Mouse (Mus musculus): Measurements from ENCODE around the gene Olfr617. TPM values are rescaled to one million over a fixed set of nuclear protein-coding genes. Genes with fewer than 3 reads are reported as not detected.

Olfr617 gene
- not detected for total RNA-seq (2023)

DNA sequence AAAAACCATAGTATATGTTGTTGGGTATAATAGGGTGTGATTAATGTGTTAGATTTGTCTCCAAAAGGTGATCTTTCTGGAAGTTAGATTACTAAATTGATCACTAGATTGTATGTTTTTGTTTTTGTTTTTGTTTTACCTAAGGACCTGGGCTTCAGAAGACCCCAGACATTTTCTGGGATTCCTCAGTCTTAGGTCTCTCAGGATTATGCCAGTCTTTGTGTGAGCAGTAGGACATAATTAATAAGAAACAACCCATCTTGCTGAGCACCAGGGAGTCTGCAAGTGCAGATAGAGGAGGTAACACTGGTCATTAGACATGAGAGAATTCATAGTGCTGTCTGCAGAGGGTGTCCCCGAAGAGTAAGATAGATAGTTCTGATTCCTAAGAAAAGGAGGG lies at the start of gene Olfr617:
Gene Olfr617, plus strand, starts transcription at position 301 of the 400 bp plus-strand sequence.

DNA sequence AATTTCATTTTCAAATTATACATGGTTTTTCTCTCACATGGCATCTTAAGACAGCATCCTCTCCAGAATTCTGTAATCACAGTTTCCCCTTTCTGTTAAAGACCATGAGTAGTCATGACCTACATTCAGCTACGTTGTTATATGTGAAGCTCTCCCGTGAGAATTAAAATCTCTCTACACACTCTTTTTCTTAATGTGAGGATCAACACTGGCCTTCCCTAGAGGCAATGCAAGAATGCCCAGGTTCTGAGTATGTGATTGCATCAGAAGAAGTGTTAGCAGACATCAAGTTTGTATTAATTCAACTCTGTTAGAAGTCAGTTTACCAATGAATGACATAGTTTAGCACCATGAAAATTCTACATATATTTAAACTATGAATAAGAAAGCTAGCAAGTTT lies 30.2 kb upstream of the Olfr617 start, which contains the start of gene Olfr612:
Gene Olfr612, minus strand, starts transcription at position 101 of the 400 bp plus-strand sequence.

DNA sequence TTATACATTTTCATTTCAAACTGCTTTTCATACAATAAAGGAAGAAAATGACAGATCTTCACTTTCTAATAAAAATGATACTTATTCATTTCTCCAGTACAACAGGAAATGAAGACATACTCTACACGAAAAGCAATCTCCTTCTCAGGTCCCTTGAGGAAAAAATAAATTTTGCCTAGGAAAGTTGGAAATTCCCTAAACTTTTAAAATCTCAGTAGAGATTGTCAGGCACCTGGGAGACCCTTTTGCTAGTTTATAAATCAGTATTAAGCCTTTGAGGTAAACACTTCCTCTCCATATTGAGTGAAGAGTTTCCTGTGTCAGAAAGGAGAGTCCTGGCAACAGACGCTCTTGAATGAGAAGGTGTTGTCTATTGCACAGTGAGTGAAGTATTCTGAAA lies 25.1 kb upstream of the Olfr617 start, which contains the start of gene Olfr613:
Gene Olfr613, plus strand, starts transcription at position 301 of the 400 bp plus-strand sequence.

DNA sequence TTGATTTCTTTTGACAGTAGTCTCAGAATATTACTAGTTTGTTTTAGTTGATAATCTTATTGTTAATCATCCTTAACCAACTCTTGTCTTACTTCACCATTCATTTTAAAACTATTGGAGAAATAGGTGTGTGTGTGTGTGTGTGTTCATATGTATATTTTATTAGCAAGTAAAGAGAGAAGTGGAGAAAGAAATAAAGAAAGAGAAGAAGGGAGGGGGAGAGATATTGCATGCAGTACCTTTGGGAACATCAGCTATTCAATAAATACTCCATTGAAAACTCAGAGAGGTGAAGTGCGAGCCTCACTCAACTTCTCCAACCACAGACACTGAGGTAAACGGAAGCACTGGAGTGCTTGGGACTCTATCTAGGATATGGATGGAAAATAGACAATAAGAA lies 17.1 kb upstream of the Olfr617 start, which contains the start of gene Olfr615:
Gene Olfr615, plus strand, starts transcription at position 301 of the 400 bp plus-strand sequence.

DNA sequence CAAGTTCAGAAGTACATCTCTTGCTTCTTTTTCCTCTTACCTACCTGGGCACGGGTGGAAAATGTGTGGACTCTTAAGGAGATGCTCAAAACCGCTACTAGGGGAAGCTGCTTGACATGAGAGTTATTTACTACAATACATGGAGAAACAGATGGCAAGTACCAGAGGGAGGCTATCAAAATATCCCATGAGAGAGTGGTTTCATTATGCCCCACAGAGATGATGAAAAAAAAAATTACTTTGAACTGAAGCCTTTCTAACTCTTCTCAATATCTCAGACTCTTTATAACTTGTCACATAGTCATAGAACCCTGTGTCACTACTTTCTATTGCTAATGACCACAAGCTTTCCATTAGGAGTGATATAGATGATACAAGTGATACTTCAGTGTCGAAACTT lies 3.8 kb upstream of the Olfr617 start, which contains the start of gene Olfr616:
Gene Olfr616, minus strand, starts transcription at position 101 of the 400 bp plus-strand sequence.

DNA sequence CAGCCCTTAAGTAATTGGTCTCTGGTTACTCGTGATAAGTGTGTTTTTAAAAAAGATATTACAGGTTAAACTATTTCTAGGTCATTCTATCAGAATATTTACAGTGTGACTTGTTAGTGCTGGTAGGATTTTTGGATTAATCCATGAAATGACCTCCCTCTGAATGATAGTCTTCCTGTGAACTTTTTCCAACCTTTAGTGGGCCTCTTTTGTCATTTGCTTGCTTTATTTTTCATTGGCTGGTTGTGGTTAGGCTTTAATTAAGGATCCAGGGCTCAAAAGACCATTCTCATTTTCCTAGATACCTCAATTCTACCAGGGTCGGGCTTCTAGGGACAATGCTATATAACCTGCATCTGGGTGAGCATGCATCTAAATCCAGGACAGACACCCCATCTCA lies 16.9 kb downstream of the Olfr617 start, which contains the start of gene Olfr618:
Gene Olfr618, plus strand, starts transcription at position 301 of the 400 bp plus-strand sequence.

DNA sequence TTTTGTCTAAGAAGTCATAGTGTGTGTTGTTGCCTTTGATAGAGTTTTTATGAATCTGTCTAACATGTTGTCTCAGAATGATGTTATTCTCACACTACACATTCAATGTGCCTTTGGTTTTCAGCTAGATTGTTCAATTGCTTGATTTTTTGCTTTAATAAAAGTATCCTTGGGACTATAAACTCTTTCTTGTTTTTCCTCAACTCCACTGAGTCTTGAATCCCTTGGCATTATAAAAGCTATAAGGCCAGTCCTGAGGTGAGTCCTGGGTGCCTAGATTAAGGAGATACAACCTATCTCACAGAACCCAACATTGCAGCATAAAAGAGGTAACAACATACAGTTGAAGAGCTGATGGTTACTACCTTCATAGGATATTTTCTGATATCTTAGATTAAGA lies 27.4 kb downstream of the Olfr617 start, which contains the start of gene Olfr619:
Gene Olfr619, plus strand, starts transcription at position 301 of the 400 bp plus-strand sequence.

DNA sequence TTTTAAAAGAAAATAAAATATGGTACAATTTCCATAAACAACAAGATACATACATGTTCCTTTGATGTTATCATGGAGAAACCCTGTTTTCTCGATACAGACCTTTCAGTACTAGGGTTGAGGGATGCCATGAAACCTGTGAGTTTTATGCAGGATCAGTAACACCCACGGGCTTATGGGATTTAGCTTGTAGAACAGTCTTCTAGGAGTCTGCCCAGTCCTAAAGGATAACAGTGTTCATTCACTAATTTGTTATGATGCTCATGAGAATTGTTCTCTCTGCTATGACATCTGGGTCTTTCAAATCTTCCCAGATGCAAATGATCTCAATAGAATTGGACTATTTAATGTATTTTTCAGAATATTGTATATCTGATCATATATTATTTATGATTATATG lies 39.6 kb downstream of the Olfr617 start, which contains the start of gene Olfr620:
Gene Olfr620, minus strand, starts transcription at position 101 of the 400 bp plus-strand sequence.

Other genes with a start within 250 kb of the Olfr617 start
- gene Olfr598, start 249.5 kb upstream of the Olfr617 start, total RNA-seq (2023), result not detected
- gene Olfr599, start 237.1 kb upstream of the Olfr617 start, total RNA-seq (2023), result not detected
- gene Olfr600, start 223.4 kb upstream of the Olfr617 start, total RNA-seq (2023), result not detected
- not detected for gene Olfr601, start 210.4 kb upstream of the Olfr617 start, total RNA-seq (2023)
- not detected for gene Olfr603, start 186.9 kb upstream of the Olfr617 start, total RNA-seq (2023)
- not detected for gene Usp17lc, start 158.0 kb upstream of the Olfr617 start, total RNA-seq (2023)
- gene Olfr605, start 127.6 kb upstream of the Olfr617 start, total RNA-seq (2023), result not detected
- gene Olfr606, start 124.0 kb upstream of the Olfr617 start, total RNA-seq (2023), result not detected
- not detected for gene Olfr607, start 108.9 kb upstream of the Olfr617 start, total RNA-seq (2023)
- gene Olfr608, start 103.2 kb upstream of the Olfr617 start, total RNA-seq (2023), result not detected
- not detected for gene Olfr609, start 75.0 kb upstream of the Olfr617 start, total RNA-seq (2023)
- gene Olfr610, start 60.9 kb upstream of the Olfr617 start, total RNA-seq (2023), result not detected
- gene Olfr611, start 52.2 kb upstream of the Olfr617 start, total RNA-seq (2023), result not detected
- not detected for gene Olfr612, start 30.3 kb upstream of the Olfr617 start, total RNA-seq (2023)
- not detected for gene Olfr613, start 25.0 kb upstream of the Olfr617 start, total RNA-seq (2023)
- gene Olfr615, start 17.0 kb upstream of the Olfr617 start, total RNA-seq (2023), result not detected
- gene Olfr616, start 3.9 kb upstream of the Olfr617 start, total RNA-seq (2023), result not detected
- not detected for gene Olfr618, start 17.0 kb downstream of the Olfr617 start, total RNA-seq (2023)
- gene Olfr619, start 27.5 kb downstream of the Olfr617 start, total RNA-seq (2023), result not detected
- gene Olfr620, start 39.5 kb downstream of the Olfr617 start, total RNA-seq (2023), result not detected
- gene Olfr622, start 69.6 kb downstream of the Olfr617 start, total RNA-seq (2023), result not detected
- not detected for gene Olfr623, start 90.6 kb downstream of the Olfr617 start, total RNA-seq (2023)
- gene Olfr624, start 98.1 kb downstream of the Olfr617 start, total RNA-seq (2023), result not detected
- not detected for gene Olfr625-ps1, start 109.7 kb downstream of the Olfr617 start, total RNA-seq (2023)
- not detected for gene Olfr243, start 141.6 kb downstream of the Olfr617 start, total RNA-seq (2023)
- gene Olfr628, start 157.3 kb downstream of the Olfr617 start, total RNA-seq (2023), result not detected
- not detected for gene Olfr629, start 171.9 kb downstream of the Olfr617 start, total RNA-seq (2023)
- gene Olfr630, start 184.3 kb downstream of the Olfr617 start, total RNA-seq (2023), result not detected
- not detected for gene Olfr69, start 198.5 kb downstream of the Olfr617 start, total RNA-seq (2023)
- gene Olfr68, start 206.6 kb downstream of the Olfr617 start, total RNA-seq (2023), result not detected
- gene Olfr67, start 218.8 kb downstream of the Olfr617 start, total RNA-seq (2023), result not detected
- 328 TPM for gene Hbb-bt, start 240.9 kb downstream of the Olfr617 start, total RNA-seq (2023)

All from CD8-positive naive resting alpha-beta T cell, adult 57 days (primary cell).